Mouse (Mus musculus): Measurements from ENCODE around the gene Zfp541. TPM values are rescaled to one million over a fixed set of nuclear protein-coding genes. Genes with fewer than 3 reads are reported as not detected.

The Zfp541 gene
- total and polyA plus RNA-seq, 2 experiments: 0.02 TPM; not detected in 1

DNA sequence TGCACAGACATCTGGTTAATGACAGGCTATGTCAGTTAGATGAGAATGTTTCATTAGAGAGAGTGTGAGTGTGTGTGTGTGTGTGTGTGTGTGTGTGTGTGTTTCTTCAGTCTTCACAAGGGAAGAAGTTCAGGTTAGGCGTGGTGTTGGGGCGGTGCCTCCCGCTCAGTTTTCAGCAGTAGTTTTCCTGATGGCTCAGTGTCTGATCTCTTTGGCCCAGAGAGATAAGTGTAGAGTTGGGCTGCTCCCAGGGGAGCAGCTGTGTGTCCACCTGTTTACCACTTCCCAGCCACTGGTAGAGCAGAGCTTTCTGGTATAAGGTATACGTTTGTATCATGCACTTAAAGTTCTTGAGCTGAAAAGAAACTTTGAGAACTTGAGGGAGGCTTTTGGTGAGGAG lies 38.3 kb downstream of the Zfp541 start:
- H3K4me1 ChIP-seq (ENCODE audit: control insufficient read depth, insufficient read depth, low read length): peaks cover 6% of the 10 kb centered on the region
- TF ChIP-seq CTCF (IDR thresholded peaks at IDR 0.05; ENCODE audit: low read depth, low read length) (no peak), POLR2A (IDR thresholded peaks at IDR 0.05; ENCODE audit: extremely low read depth, insufficient read depth, low read length) (no peak)
- no peaks in the 10 kb centered on the region for H3K36me3 ChIP-seq (ENCODE audit: control insufficient read depth, insufficient read depth, low read length)
- WGBS: 67% methylated on average over 4 of the region's 4 CpGs
- no peak overlapping the region for H3K4me3 ChIP-seq (ENCODE audit: insufficient read depth, low read depth, low read length)
- H3K27me3 ChIP-seq (ENCODE audit: control insufficient read depth, insufficient read depth, low read length): no peaks in the 10 kb centered on the region
- no peak for DNase-seq (ENCODE audit: extremely low read depth, low read depth, low spot score)
- H3K79me2 ChIP-seq (ENCODE audit: control insufficient read depth, insufficient read depth, low read length): peaks cover 46% of the 10 kb centered on the region; the same call in 1 of the 2 replicates
- H3K9ac ChIP-seq (ENCODE audit: low read depth, low read length): no peak overlapping the region
- no peak overlapping the region for H3K27ac ChIP-seq (replicated peaks; ENCODE audit: insufficient read depth, low read depth, low read length)

DNA sequence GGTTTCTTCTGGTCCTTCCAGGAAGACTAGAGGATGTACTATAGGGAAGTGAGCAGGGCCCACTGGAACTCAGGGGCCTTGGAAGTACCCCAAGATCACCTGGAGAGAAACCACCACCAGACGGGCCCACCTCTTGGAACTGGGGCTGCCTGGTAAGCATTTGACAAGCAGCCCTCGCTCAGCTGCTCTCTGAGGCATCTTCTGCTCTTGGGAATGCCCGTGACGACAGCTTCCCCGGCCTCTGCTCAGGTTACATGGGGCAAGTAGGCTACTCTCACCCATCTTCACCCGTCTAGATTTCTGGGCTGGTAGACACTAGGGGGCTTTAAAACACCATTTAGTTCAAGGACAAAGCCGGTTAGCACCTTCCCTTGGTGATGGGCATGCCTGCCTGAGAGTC lies 39.5 kb downstream of the Zfp541 start:
- no peak for TF ChIP-seq POLR2A (IDR thresholded peaks at IDR 0.05; ENCODE audit: extremely low read depth, insufficient read depth, low read length)
- no peak for TF ChIP-seq CTCF (IDR thresholded peaks at IDR 0.05; ENCODE audit: low read depth, low read length)
- peaks cover 6% of the 10 kb centered on the region for H3K4me1 ChIP-seq (ENCODE audit: control insufficient read depth, insufficient read depth, low read length)
- H3K27me3 ChIP-seq (ENCODE audit: control insufficient read depth, insufficient read depth, low read length): no peaks in the 10 kb centered on the region
- H3K36me3 ChIP-seq (ENCODE audit: control insufficient read depth, insufficient read depth, low read length): no peaks in the 10 kb centered on the region
- no peak overlapping the region for H3K4me3 ChIP-seq (ENCODE audit: insufficient read depth, low read depth, low read length)
- WGBS: 80% methylated on average over 7 of the region's 7 CpGs
- DNase-seq (ENCODE audit: extremely low read depth, low read depth, low spot score): no peak
- no peak overlapping the region for H3K27ac ChIP-seq (replicated peaks; ENCODE audit: insufficient read depth, low read depth, low read length)
- peaks cover 46% of the 10 kb centered on the region; the same call in 1 of the 2 replicates for H3K79me2 ChIP-seq (ENCODE audit: control insufficient read depth, insufficient read depth, low read length)
- H3K9ac ChIP-seq (ENCODE audit: low read depth, low read length): no peak overlapping the region

GRCm38 (mm10) chr7:16101726-16102475 lies 40.3 kb downstream of the Zfp541 start:
- peaks cover 6% of the 10 kb centered on the region for H3K4me1 ChIP-seq (ENCODE audit: control insufficient read depth, insufficient read depth, low read length)
- no peaks in the 10 kb centered on the region for H3K36me3 ChIP-seq (ENCODE audit: control insufficient read depth, insufficient read depth, low read length)
- no peaks in the 10 kb centered on the region for H3K27me3 ChIP-seq (ENCODE audit: control insufficient read depth, insufficient read depth, low read length)
- H3K27ac ChIP-seq (replicated peaks; ENCODE audit: insufficient read depth, low read depth, low read length): no peak overlapping the region
- DNase-seq (ENCODE audit: extremely low read depth, low read depth, low spot score): no peak
- 74% methylated on average over 15 of the region's 15 CpGs for whole genome bisulfite sequencing
- no peak overlapping the region for H3K4me3 ChIP-seq (ENCODE audit: insufficient read depth, low read depth, low read length)
- peaks cover 46% of the 10 kb centered on the region; the same call in 1 of the 2 replicates for H3K79me2 ChIP-seq (ENCODE audit: control insufficient read depth, insufficient read depth, low read length)
- TF ChIP-seq POLR2A (IDR thresholded peaks at IDR 0.05; ENCODE audit: extremely low read depth, insufficient read depth, low read length) (no peak), CTCF (IDR thresholded peaks at IDR 0.05; ENCODE audit: low read depth, low read length) (no peak)
- no peak overlapping the region for H3K9ac ChIP-seq (ENCODE audit: low read depth, low read length)

DNA sequence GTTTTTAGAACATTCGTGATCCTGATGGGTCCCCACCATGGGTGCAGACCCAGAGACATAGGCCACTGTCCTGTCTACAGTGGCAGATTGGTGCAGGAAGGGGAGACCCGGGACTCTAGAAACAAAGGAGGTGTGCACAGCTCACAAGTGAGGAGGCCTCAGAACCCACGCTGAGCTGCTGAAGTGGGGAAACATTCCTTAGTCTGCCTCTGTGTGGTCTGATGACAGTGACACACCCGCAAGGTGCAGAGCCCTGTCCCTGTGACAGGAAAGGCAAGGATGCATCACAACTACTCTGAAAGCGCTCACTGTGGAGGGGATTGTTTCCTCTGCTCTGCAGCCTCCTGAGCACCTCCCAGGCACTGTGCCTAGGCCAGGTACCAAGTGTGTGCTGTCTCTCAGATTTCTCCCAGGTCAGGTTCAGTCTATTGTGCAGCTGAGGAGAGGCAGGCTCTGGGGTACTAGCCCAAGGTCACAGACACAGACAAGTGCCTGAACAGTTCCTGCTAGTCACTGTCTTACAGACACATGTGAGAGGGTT lies 41.1 kb downstream of the Zfp541 start:
- Histone ChIP-seq H3K79me2 (ENCODE audit: control insufficient read depth, insufficient read depth, low read length) (peaks cover 46% of the 10 kb centered on the region; the same call in 1 of the 2 replicates), H3K9ac (ENCODE audit: low read depth, low read length) (no peak overlapping the region), H3K4me1 (ENCODE audit: control insufficient read depth, insufficient read depth, low read length) (peaks cover 6% of the 10 kb centered on the region), H3K4me3 (ENCODE audit: insufficient read depth, low read depth, low read length) (no peak overlapping the region), H3K36me3 (ENCODE audit: control insufficient read depth, insufficient read depth, low read length) (peaks cover 3% of the 10 kb centered on the region), H3K27me3 (ENCODE audit: control insufficient read depth, insufficient read depth, low read length) (no peaks in the 10 kb centered on the region), H3K27ac (replicated peaks; ENCODE audit: insufficient read depth, low read depth, low read length) (no peak overlapping the region)
- no peak for TF ChIP-seq CTCF (IDR thresholded peaks at IDR 0.05; ENCODE audit: low read depth, low read length)
- TF ChIP-seq POLR2A (IDR thresholded peaks at IDR 0.05; ENCODE audit: extremely low read depth, insufficient read depth, low read length): no peak
- 87% methylated on average over 5 of the region's 5 CpGs for WGBS
- DNase-seq (ENCODE audit: extremely low read depth, low read depth, low spot score): no peak

- DNase-seq (ENCODE audit: extremely low read depth, low read depth, low spot score): no peak
- H3K4me1 ChIP-seq (ENCODE audit: control insufficient read depth, insufficient read depth, low read length): peaks cover 6% of the 10 kb centered on the region
- TF ChIP-seq POLR2A (IDR thresholded peaks at IDR 0.05; ENCODE audit: extremely low read depth, insufficient read depth, low read length): no peak
- TF ChIP-seq CTCF (IDR thresholded peaks at IDR 0.05; ENCODE audit: low read depth, low read length): no peak
- H3K27me3 ChIP-seq (ENCODE audit: control insufficient read depth, insufficient read depth, low read length): no peaks in the 10 kb centered on the region
- H3K27ac ChIP-seq (replicated peaks; ENCODE audit: insufficient read depth, low read depth, low read length): no peak overlapping the region
- H3K9ac ChIP-seq (ENCODE audit: low read depth, low read length): no peak overlapping the region
- WGBS: 86% methylated on average over 6 of the region's 6 CpGs
- peaks cover 44% of the 10 kb centered on the region; the same call in 1 of the 2 replicates for H3K79me2 ChIP-seq (ENCODE audit: control insufficient read depth, insufficient read depth, low read length)
- H3K4me3 ChIP-seq (ENCODE audit: insufficient read depth, low read depth, low read length): no peak overlapping the region
- peaks cover 5% of the 10 kb centered on the region for H3K36me3 ChIP-seq (ENCODE audit: control insufficient read depth, insufficient read depth, low read length)
Measured at GRCm38 (mm10) chr7:16103760-16104159, 42.1 kb downstream of the Zfp541 start.
